Mouse (Mus musculus): ENCODE data around the gene Amdhd1. TPM values are rescaled to one million over a fixed set of nuclear protein-coding genes. Genes with fewer than 3 reads are reported as not detected.

The Amdhd1 gene
- total and polyA plus RNA-seq, 3 experiments = not detected

DNA sequence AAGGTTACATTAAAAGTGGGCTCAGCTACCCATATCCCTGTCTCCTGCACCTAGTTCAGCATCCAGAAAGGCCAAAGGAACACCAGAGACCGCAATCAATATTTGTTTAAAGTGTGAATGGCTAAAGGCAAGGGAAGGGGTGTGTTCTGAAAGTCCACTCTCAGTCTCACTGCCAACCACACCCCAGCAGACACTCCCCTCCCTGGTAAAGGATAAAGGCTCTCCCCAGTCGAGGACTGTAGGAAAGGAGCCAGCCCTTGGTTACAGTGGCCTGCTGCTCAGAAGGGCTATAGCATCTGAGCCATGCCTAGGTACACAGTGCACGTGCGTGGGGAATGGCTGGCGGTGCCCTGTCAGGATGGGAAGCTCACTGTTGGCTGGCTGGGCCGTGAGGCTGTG, 51.0 kb downstream of the Amdhd1 start:
- Histone ChIP-seq H3K4me3 (ENCODE audit: control insufficient read depth in 1 of 2, insufficient read depth in 1 of 2, low read depth in 2 of 2, low read length in 2 of 2) (no peak overlapping the region), H3K9me3 (replicated peaks; ENCODE audit: insufficient read depth, low read length) (no peaks in the 10 kb centered on the region), H3K27me3 (ENCODE audit: control insufficient read depth in 1 of 2, insufficient read depth in 2 of 2, low read length in 2 of 2) (no peaks in the 10 kb centered on the region), H3K27ac (ENCODE audit: control insufficient read depth, low read depth, low read length) (no peak overlapping the region), H3K79me2 (ENCODE audit: control insufficient read depth, insufficient read depth, low read length, poor library complexity) (no peaks in the 10 kb centered on the region), H3K9ac (ENCODE audit: control insufficient read depth, low read depth, low read length, poor library complexity, severe bottlenecking) (no peak overlapping the region), H3K4me1 (ENCODE audit: control insufficient read depth in 1 of 2, insufficient read depth in 2 of 2, low read length in 2 of 2) (no peaks in the 10 kb centered on the region; a peak in 1 of 4 replicates), H3K36me3 (ENCODE audit: control insufficient read depth in 1 of 2, insufficient read depth in 2 of 2, low read length in 2 of 2) (peaks cover 0 to 3% of the 10 kb centered on the region in 2 experiments; a peak in 3 of 4 replicates)
- TF ChIP-seq TCF12 (IDR thresholded peaks at IDR 0.05; ENCODE audit: low read depth, low read length) (no peak), HCFC1 (IDR thresholded peaks at IDR 0.05; ENCODE audit: low read depth, low read length) (no peak), MXI1 (IDR thresholded peaks at IDR 0.05; ENCODE audit: low read depth, low read length) (no peak), RAD21 (IDR thresholded peaks at IDR 0.05; ENCODE audit: low read depth, low read length) (no peak), POLR2AphosphoS2 (IDR thresholded peaks at IDR 0.05; ENCODE audit: low read length) (no peak), MAFK (IDR thresholded peaks at IDR 0.05; ENCODE audit: borderline replicate concordance, low read depth, low read length) (no peak), KAT2A (conservative IDR thresholded peaks at IDR 0.05; ENCODE audit: low read depth, low read length) (no peak), ZC3H11A (IDR thresholded peaks at IDR 0.05; ENCODE audit: low read depth, low read length) (no peak), ELF1 (IDR thresholded peaks at IDR 0.05; ENCODE audit: low read depth, low read length) (no peak), MAZ (IDR thresholded peaks at IDR 0.05; ENCODE audit: low read depth, low read length) (no peak)
- DNase-seq (ENCODE audit: low read depth, low spot score) = no peak

DNA sequence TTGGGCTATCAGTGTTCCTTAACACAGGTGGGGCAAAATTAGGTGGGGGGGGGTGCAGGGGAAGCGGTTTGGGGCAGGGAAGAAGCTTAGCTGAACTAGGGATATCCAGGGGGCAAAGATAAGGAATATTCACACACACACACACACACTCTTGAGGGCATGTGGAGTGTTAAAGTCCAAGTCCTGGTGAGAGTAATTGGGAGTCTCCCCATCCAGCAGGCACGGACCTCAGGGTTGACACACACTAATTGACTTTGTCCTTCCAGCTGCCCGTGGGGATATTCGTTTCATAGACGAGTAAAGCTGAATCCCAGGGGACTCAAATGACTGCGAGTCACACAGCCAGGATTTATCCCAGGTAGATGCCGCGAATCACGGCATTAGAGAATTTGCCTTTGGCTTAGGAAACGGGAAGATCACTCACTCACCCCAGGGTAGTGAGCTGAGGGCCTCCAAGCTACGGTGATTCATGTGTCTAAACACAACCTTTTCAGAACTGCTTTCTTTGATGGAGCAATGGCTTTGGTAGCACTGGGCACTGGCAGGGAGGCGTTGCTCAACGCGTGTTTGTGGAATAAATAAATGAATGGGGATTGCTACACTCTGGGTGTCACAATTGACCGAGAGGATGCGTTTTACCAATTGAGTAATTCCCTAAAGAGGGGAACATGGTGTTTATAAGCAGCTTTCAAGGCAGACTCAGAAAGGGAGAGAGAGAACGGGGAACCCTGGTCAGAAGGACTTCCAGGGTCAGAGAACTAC, 51.6 kb downstream of the Amdhd1 start, which contains the start of gene Hal:
Gene Hal, plus strand, starts transcription at position 703 of the 762 bp plus-strand sequence.
- Histone ChIP-seq H3K79me2 (ENCODE audit: control insufficient read depth, insufficient read depth, low read length, poor library complexity) (no peaks in the 10 kb centered on the region), H3K4me3 (ENCODE audit: control insufficient read depth in 1 of 2, insufficient read depth in 1 of 2, low read depth in 2 of 2, low read length in 2 of 2) (no peak within 1 kb of the TSS), H3K9ac (ENCODE audit: control insufficient read depth, low read depth, low read length, poor library complexity, severe bottlenecking) (no peak within 1 kb of the TSS), H3K27me3 (ENCODE audit: control insufficient read depth in 1 of 2, insufficient read depth in 2 of 2, low read length in 2 of 2) (no peaks in the 10 kb centered on the region), H3K4me1 (ENCODE audit: control insufficient read depth in 1 of 2, insufficient read depth in 2 of 2, low read length in 2 of 2) (no peaks in the 10 kb centered on the region; a peak in 1 of 4 replicates), H3K36me3 (ENCODE audit: control insufficient read depth in 1 of 2, insufficient read depth in 2 of 2, low read length in 2 of 2) (peaks cover 0 to 3% of the 10 kb centered on the region in 2 experiments; a peak in 3 of 4 replicates), H3K9me3 (replicated peaks; ENCODE audit: insufficient read depth, low read length) (no peaks in the 10 kb centered on the region), H3K27ac (ENCODE audit: control insufficient read depth, low read depth, low read length) (no peak within 1 kb of the TSS)
- no peak for DNase-seq (ENCODE audit: low read depth, low spot score)
- TF ChIP-seq MYB (IDR thresholded peaks at IDR 0.05; ENCODE audit: low read depth, low read length) = no peak
- TF ChIP-seq POLR2A (IDR thresholded peaks at IDR 0.05; ENCODE audit: control insufficient read depth in 1 of 2, insufficient read depth in 1 of 2, low read depth in 1 of 2, low read length in 2 of 2, poor library complexity in 1 of 2) = no peak
- no peak for TF ChIP-seq POLR2AphosphoS2 (IDR thresholded peaks at IDR 0.05; ENCODE audit: low read length)
- no peak for TF ChIP-seq EP300 (IDR thresholded peaks at IDR 0.05; ENCODE audit: low read depth in 1 of 2, low read length in 2 of 2)
- no peak for TF ChIP-seq ZKSCAN1 (IDR thresholded peaks at IDR 0.05; ENCODE audit: low read depth, low read length)
- TF ChIP-seq ELF1 (IDR thresholded peaks at IDR 0.05; ENCODE audit: low read depth, low read length) = no peak
- no peak for TF ChIP-seq NELFE (IDR thresholded peaks at IDR 0.05; ENCODE audit: low read depth, low read length)
- TF ChIP-seq CTCF (IDR thresholded peaks at IDR 0.05 in 2 of 3, conservative IDR thresholded peaks at IDR 0.05 in 1 of 3; ENCODE audit: control insufficient read depth in 1 of 3, insufficient read depth in 1 of 3, low read depth in 2 of 3, low read length in 3 of 3, poor library complexity in 1 of 3, severe bottlenecking in 1 of 3) = no peak
- no peak for TF ChIP-seq ETS1 (IDR thresholded peaks at IDR 0.05; ENCODE audit: low read depth, low read length)
- TF ChIP-seq ZC3H11A (IDR thresholded peaks at IDR 0.05; ENCODE audit: low read depth, low read length) = no peak
- TF ChIP-seq ZMIZ1 (IDR thresholded peaks at IDR 0.05; ENCODE audit: low read depth, low read length) = no peak
- TF ChIP-seq JUND (IDR thresholded peaks at IDR 0.05; ENCODE audit: low read depth, low read length) = no peak
- no peak for TF ChIP-seq TCF12 (IDR thresholded peaks at IDR 0.05; ENCODE audit: low read depth, low read length)
- TF ChIP-seq RAD21 (IDR thresholded peaks at IDR 0.05; ENCODE audit: low read depth, low read length) = no peak
- TF ChIP-seq HCFC1 (IDR thresholded peaks at IDR 0.05; ENCODE audit: low read depth, low read length) = no peak
- TF ChIP-seq E2F4 (IDR thresholded peaks at IDR 0.05; ENCODE audit: borderline replicate concordance, low read depth, low read length) = no peak
- TF ChIP-seq MEF2A (IDR thresholded peaks at IDR 0.05; ENCODE audit: extremely low read depth, insufficient replicate concordance, low read depth, low read length, poor library complexity, severe bottlenecking) = no peak
